In the genomic region with DNA sequence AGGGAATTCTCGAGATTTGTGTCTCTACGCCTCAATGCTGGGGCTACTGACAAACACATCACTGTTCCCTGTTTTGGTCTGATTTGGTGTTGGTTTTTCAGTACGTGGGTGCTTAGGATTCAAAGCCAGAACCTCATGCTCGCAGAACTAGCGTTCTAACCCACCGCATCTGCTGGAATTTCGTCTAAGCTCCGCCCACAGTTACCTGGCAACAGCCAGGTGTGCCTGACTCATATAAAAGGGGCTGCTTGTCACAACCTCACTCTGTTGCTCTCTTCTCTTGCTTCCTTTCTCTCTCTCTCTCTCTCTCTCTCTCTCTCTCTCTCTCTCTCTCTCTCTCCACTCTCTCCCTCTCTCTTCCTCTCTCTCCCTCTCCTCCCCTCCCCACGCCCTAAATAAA, we compare ENCODE assay signal across 16 mouse cellular contexts. TPM values are rescaled to one million over a fixed set of nuclear protein-coding genes. Genes with fewer than 3 reads are reported as not detected.
DNase-seq lines count a peak whose midpoint lies in the region; ATAC-seq lines count a peak whose summit lies in the region.
"Had no signal": no experiment of that assay in that cellular context is flagged by ENCODE, and none has a peak within 500 bp of the region (broad histone marks: within the 10 kb centered on the region; RNA-seq: fewer than 3 reads in every experiment).

No protein-coding gene starts in this region.

- H3K9ac ChIP-seq in heart, embryonic 16.5 days (ENCODE audit: low read length): peak overlapping the region; percentile 14; the same call in 1 of the 2 replicates
- H3K9ac ChIP-seq in lung, embryonic 15.5 days: no peak overlapping the region
- H3K9ac ChIP-seq: forebrain, embryonic 13.5 days; neural tube, embryonic 15.5 days had no signal

- peaks cover 40% of the 10 kb centered on the region for H3K4me1 ChIP-seq in heart, embryonic 16.5 days (ENCODE audit: control insufficient read depth, insufficient read depth, low read length)
- peaks cover 33% of the 10 kb centered on the region for H3K4me1 ChIP-seq in lung, embryonic 15.5 days

- 37% methylated on average over 9 of the region's 9 CpGs for WGBS in heart, embryonic 16.5 days
- WGBS in lung, embryonic 15.5 days: 30% methylated on average over 9 of the region's 9 CpGs

- no peaks in the 10 kb centered on the region for H3K36me3 ChIP-seq in heart, embryonic 16.5 days (ENCODE audit: control insufficient read depth, insufficient read depth)
- no peaks in the 10 kb centered on the region for H3K36me3 ChIP-seq in lung, embryonic 15.5 days
- H3K36me3 ChIP-seq: neural tube, embryonic 15.5 days had no signal

- no peak for ATAC-seq in heart, embryonic 16.5 days (replicated peaks; ENCODE audit: extremely low read depth, insufficient read depth, low FRiP score)
- ATAC-seq in lung, embryonic 15.5 days (ENCODE audit: borderline replicate concordance, extremely low read depth, low FRiP score, low TSS enrichment): no peak
- ATAC-seq: activated CD4-positive, CD25-positive, alpha-beta regulatory T cell, adult 4 months; CD4-positive, CD25-positive, alpha-beta regulatory T cell, adult 4 months; forebrain, embryonic 13.5 days had no signal

- intact Hi-C loops in heart, postnatal 14 days (cut with DNase I): no loop called here

- H3K27ac ChIP-seq in heart, embryonic 16.5 days (ENCODE audit: low read length): peak overlapping the region; percentile 96
- H3K27ac ChIP-seq in lung, embryonic 15.5 days: peak overlapping the region; percentile 93; the same call in 1 of the 2 replicates
- H3K27ac ChIP-seq: forebrain, embryonic 13.5 days; layer of hippocampus, adult 2 months; left cerebral cortex, adult 2 months; neural tube, embryonic 15.5 days had no signal

- no peak for DNase-seq in heart, postnatal 14 days
- DNase-seq in lung, postnatal 25 days (ENCODE audit: low spot score): no peak
- peak; percentile 45 for DNase-seq in kidney, postnatal 10 days
- peak; percentile 34 to 48 for DNase-seq in lung, postnatal 4 days
- no peak for DNase-seq in left cerebral cortex, adult 8-10 months (ENCODE audit: low spot score in 2 of 2)
- DNase-seq: adrenal gland, postnatal 25 days; cerebellum, adult 9-10 months; thymus, postnatal 14 days had no signal

- H3K9me3 ChIP-seq in heart, embryonic 16.5 days (replicated peaks; ENCODE audit: control insufficient read depth, low read length): 0 out of 2 replicates have a peak, but pooled peaks cover 8% of the 10 kb centered on the region
- H3K9me3 ChIP-seq in lung, embryonic 15.5 days: no peaks in the 10 kb centered on the region
- H3K9me3 ChIP-seq: forebrain, embryonic 13.5 days; neural tube, embryonic 15.5 days had no signal

- no peaks in the 10 kb centered on the region for H3K27me3 ChIP-seq in heart, embryonic 16.5 days (ENCODE audit: control insufficient read depth, insufficient read depth, low read length)
- no peaks in the 10 kb centered on the region for H3K27me3 ChIP-seq in lung, embryonic 15.5 days

- no peak overlapping the region for H3K4me3 ChIP-seq in heart, embryonic 16.5 days (ENCODE audit: low read length)
- no peak overlapping the region for H3K4me3 ChIP-seq in lung, embryonic 15.5 days
- H3K4me3 ChIP-seq: forebrain, embryonic 13.5 days; layer of hippocampus, adult 2 months; left cerebral cortex, adult 2 months had no signal

- peak overlapping the region; percentile 60; the same call in 1 of the 2 replicates for H3K4me2 ChIP-seq in heart, embryonic 16.5 days (ENCODE audit: low read depth, low read length)
- peak overlapping the region; percentile 36 for H3K4me2 ChIP-seq in lung, embryonic 15.5 days

RNA-seq across cellular contexts. Expression of a gene that starts 24.6 kb away (rescaled TPM):
- 39.6 and 45.5 TPM in 2 replicates for polyA plus RNA-seq in heart, embryonic 16.5 days (2015; fragmentation: Nextera tagmentation; extraction: Ambion mirVana)
- total RNA-seq in heart, postnatal 14 days (2021): 10 to 100 TPM; 16.7 to 22.9 TPM
- polyA plus RNA-seq in lung, embryonic 15.5 days (2015; fragmentation: Nextera tagmentation; extraction: Ambion mirVana): 50.4 and 52.4 TPM in 2 replicates
- total RNA-seq in left cerebral cortex, adult 8-10 months (2022): 10 to 100 TPM; 26.4 to 34.7 (median 31.2) TPM

RNA-seq across cellular contexts. Expression of a gene that starts 25.3 kb away (rescaled TPM):
- 10.2 and 10.3 TPM in 2 replicates for polyA plus RNA-seq in heart, embryonic 16.5 days (2015; fragmentation: Nextera tagmentation; extraction: Ambion mirVana)
- total RNA-seq in heart, postnatal 14 days (2021): 10 to 100 TPM; 21.5 to 25.4 TPM
- polyA plus RNA-seq in lung, embryonic 15.5 days (2015; fragmentation: Nextera tagmentation; extraction: Ambion mirVana): 1.8 and 2.3 TPM in 2 replicates
- 1 to 10 TPM; 2.4 to 3.4 (median 3.1) TPM for total RNA-seq in left cerebral cortex, adult 8-10 months (2022)
- polyA plus RNA-seq: activated CD4-positive, CD25-positive, alpha-beta regulatory T cell, adult 4 months; CD4-positive, CD25-positive, alpha-beta regulatory T cell, adult 4 months had no signal

RNA-seq across cellular contexts. Expression of a gene that starts 39.8 kb away (rescaled TPM):
- polyA plus RNA-seq in heart, embryonic 16.5 days (2015; fragmentation: Nextera tagmentation; extraction: Ambion mirVana): 41.8 and 49.1 TPM in 2 replicates
- 10 to 100 TPM; 20.8 to 22.1 TPM for total RNA-seq in heart, postnatal 14 days (2021)
- polyA plus RNA-seq in lung, embryonic 15.5 days (2015; fragmentation: Nextera tagmentation; extraction: Ambion mirVana): 52.8 and 53.0 TPM in 2 replicates
- 10 to 100 TPM; 11.4 to 14.5 (median 13.1) TPM for total RNA-seq in left cerebral cortex, adult 8-10 months (2022)

Comparison
In these comparisons a context has a peak if more than half of its experiments do, and no peak if none do; other contexts are left out.
1. DNase-seq: peak in kidney, postnatal 10 days (single experiment) and lung, postnatal 4 days (2 of 2); none in heart, postnatal 14 days (0 of 2), lung, postnatal 25 days (single experiment) and left cerebral cortex, adult 8-10 months (0 of 2).
2. RNA of a gene that starts 25.3 kb away (total RNA-seq): 21.5 to 25.4 TPM in heart, postnatal 14 days; 2.4 to 3.4 TPM in left cerebral cortex, adult 8-10 months; every median in the first group is over 4 times any median in the second.